Mouse (Mus musculus) C2C12 (cell line): ENCODE results near the gene Vmn2r48. TPM values are rescaled to one million over a fixed set of nuclear protein-coding genes. Genes with fewer than 3 reads are reported as not detected.
"Not testable (repeated sequence)": the region's sequence is repeated elsewhere in the genome, so short reads cannot be mapped to it uniquely, and the experiment has no call there.

Experiments used
- H3K27me3 ChIP-seq: one replicate; pipeline ENCODE4 v1.6.1; 2011; ENCODE audit not compliant: control insufficient read depth, insufficient read depth, insufficient read length
- H3K36me3 ChIP-seq: one replicate; pipeline ENCODE4 v1.6.1; 2011; ENCODE audit not compliant: control insufficient read depth, insufficient read depth
- H3K4me3 ChIP-seq: one replicate; pipeline ENCODE4 v1.5.1; 2011; ENCODE audit warnings: mild to moderate bottlenecking, control low read depth; ENCODE audit not compliant: poor library complexity, insufficient read depth, severe bottlenecking
- H3K79me2 ChIP-seq: one replicate; pipeline ENCODE4 v1.6.1; 2011; ENCODE audit not compliant: control insufficient read depth, insufficient read depth
- H3K79me3 ChIP-seq: one replicate; pipeline ENCODE4 v1.6.1; 2011; ENCODE audit warnings: low read depth, control low read depth
- H3ac ChIP-seq: one replicate; pipeline ENCODE3; 2011; ENCODE audit warnings: low read depth; ENCODE audit not compliant: control insufficient read depth, insufficient read length
- long read RNA-seq, 2 experiments: library from polyadenylated mRNA; unstranded; transcript quantifications; one replicate each; pipeline ENCODE4 v2.0.0; 2019 to 2020
- polyA plus RNA-seq: library from polyadenylated mRNA; unstranded; fragments of >200 nt; fragmentation: generic; extraction: Trizol; gene quantifications from one replicate; pipeline ENCODE4 v1.2.1, GENCODE M21; 2012; ENCODE audit warnings: missing spikeins

The Vmn2r48 gene
- not detected for polyA plus RNA-seq
- long read RNA-seq, experiment 1, result 0 reads
- long read RNA-seq, experiment 2, result 0 reads

- H3K4me3 ChIP-seq, H3ac ChIP-seq: not testable (repeated sequence)
Observed at GRCm38 (mm10) chr7:9953485-9953884, at the start of gene Vmn2r48. Gene Vmn2r48 (minus strand): TSS chr7:9953585.

GRCm38 (mm10) chr7:9992157-9992556 is 38.8 kb upstream of the Vmn2r48 start, which contains the start of gene Vmn2r49:
Gene Vmn2r49 (minus strand): TSS chr7:9992257.
- not testable (repeated sequence) for H3ac ChIP-seq, H3K36me3 ChIP-seq, H3K4me3 ChIP-seq, H3K79me3 ChIP-seq, H3K27me3 ChIP-seq, H3K79me2 ChIP-seq

More at GRCm38 (mm10) chr7:9953485-9953884, at the start of gene Vmn2r48:
- H3K36me3 ChIP-seq, H3K27me3 ChIP-seq, H3K79me3 ChIP-seq, H3K79me2 ChIP-seq: not testable (repeated sequence)

Other genes with a start within 250 kb of the Vmn2r48 start
- gene Vmn2r46, start 183.0 kb downstream of the Vmn2r48 start, polyA plus RNA-seq, result not detected
- gene Vmn2r47, start 112.3 kb downstream of the Vmn2r48 start, polyA plus RNA-seq, result not detected
- not detected for gene Vmn2r49, start 38.7 kb upstream of the Vmn2r48 start, polyA plus RNA-seq
- gene Vmn2r50, start 99.7 kb upstream of the Vmn2r48 start, polyA plus RNA-seq, result not detected
- gene Vmn2r51, start 152.2 kb upstream of the Vmn2r48 start, polyA plus RNA-seq, result not detected
- not detected for gene Vmn2r52, start 223.0 kb upstream of the Vmn2r48 start, polyA plus RNA-seq